Mouse (Mus musculus): Measurements from ENCODE around the gene Hint1. TPM values are rescaled to one million over a fixed set of nuclear protein-coding genes. Genes with fewer than 3 reads are reported as not detected.
"Not testable (repeated sequence)": the region's sequence is repeated elsewhere in the genome, so short reads cannot be mapped to it uniquely, and the experiment has no call there.

Hint1 gene
- polyA plus RNA-seq, 1 experiment from 2014 or later: 519 TPM

DNA sequence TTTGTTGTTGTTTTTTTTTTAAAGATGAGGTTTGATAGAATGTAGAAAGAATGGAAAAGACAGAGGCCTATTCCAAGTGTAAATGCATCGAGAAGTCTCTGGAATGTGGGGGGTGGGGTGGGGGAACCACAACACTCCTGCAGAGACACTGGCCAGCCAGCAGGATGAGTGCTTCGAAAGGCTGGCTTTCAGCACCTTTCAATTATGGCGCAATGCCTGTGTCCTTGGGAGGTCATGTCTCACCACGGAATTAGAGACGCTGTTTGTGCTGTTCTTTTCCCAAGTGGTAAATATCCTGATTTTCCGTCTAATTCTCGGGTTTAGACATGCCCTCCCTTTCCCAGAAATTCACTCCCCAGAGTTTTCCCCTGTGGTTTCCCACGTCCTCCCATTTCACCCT, 16.5 kb downstream of the Hint1 start:
- Histone ChIP-seq H3K27ac (no peak overlapping the region), H3K27me3 (no peaks in the 10 kb centered on the region), H3K4me3 (replicated peaks) (no peak overlapping the region), H3K36me3 (no peaks in the 10 kb centered on the region), H3K4me2 (no peak overlapping the region), H3K9me3 (replicated peaks) (no peaks in the 10 kb centered on the region), H3K4me1 (replicated peaks) (peaks cover 19% of the 10 kb centered on the region), H3K9ac (no peak overlapping the region)
- WGBS (ENCODE audit: insufficient replicate concordance): 52% methylated on average over 8 of the region's 8 CpGs
- DNase-seq (no peak), ATAC-seq (ENCODE audit: low read depth) (no peak)

DNA sequence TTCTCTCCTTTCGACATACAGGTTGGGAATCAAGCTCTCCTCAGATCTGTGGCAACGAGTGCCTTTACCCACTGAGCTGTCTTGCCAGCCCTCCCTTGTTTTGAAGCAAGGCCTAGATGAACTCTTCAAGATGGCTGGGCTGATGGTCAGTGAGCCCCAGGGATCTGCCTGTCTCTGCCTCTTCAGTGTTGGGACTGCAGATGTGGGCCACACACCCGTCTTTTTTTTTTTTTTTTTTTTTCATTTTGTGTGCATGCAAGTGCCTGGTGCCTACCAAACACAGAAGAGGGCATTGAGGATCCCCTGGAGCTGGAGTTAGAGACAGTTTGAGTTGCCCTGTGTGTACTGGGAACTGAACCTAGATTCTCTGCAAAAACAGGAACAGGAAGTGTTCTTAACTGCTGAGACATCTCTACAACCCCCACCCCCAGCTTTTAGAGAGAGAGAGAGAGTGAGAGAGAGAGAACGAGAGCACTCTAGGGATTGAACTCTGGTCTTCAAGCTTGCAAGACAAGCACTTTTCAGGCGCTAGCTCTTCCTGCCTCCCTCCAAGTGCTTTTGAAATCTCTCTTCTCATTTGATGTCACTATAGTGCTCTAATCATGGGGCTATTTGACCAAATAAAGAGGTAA, 18.1 kb downstream of the Hint1 start:
- no peak for ATAC-seq (ENCODE audit: low read depth)
- Histone ChIP-seq H3K4me1 (replicated peaks) (peaks cover 19% of the 10 kb centered on the region), H3K27ac (peak overlapping the region; percentile 59)

DNA sequence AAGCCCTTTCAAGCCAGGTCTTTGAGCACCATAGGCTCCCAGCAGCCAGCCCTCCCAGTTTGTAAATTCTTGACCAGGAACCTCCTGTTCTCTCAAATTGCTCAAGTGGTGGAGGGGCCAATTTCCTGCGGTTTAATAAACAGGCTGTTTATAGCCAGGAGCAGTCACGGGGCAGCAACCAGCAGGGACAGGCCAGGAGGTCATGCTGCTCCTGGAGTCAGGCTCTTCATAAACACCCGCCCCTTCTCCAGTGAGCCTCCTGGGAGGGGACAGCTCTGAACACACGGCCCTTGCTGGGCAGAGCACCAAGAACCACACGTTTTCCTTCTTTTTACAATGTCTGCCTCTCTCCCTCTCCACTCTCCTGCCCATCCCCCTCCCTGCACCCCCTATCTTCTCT, 18.8 kb downstream of the Hint1 start:
- no peaks in the 10 kb centered on the region for H3K27me3 ChIP-seq
- peaks cover 15% of the 10 kb centered on the region for H3K4me1 ChIP-seq (replicated peaks)
- no peak overlapping the region for H3K4me3 ChIP-seq (replicated peaks)
- ATAC-seq (ENCODE audit: low read depth): peak; percentile 26; the same call in 1 of the 2 replicates
- 24% methylated on average over 5 of the region's 5 CpGs for WGBS (ENCODE audit: insufficient replicate concordance)
- no peak overlapping the region for H3K4me2 ChIP-seq
- H3K27ac ChIP-seq: peak overlapping the region; percentile 59
- no peaks in the 10 kb centered on the region for H3K36me3 ChIP-seq
- H3K9me3 ChIP-seq (replicated peaks): no peaks in the 10 kb centered on the region
- DNase-seq: no peak
- H3K9ac ChIP-seq: no peak overlapping the region

More for the DNA sequence above, 18.1 kb downstream of the Hint1 start:
- Histone ChIP-seq H3K9me3 (replicated peaks) (no peaks in the 10 kb centered on the region), H3K4me3 (replicated peaks) (no peak overlapping the region), H3K27me3 (no peaks in the 10 kb centered on the region), H3K4me2 (no peak overlapping the region), H3K36me3 (no peaks in the 10 kb centered on the region), H3K9ac (no peak overlapping the region)
- WGBS (ENCODE audit: insufficient replicate concordance): 44% methylated on average over 5 of the region's 5 CpGs
- no peak for DNase-seq

DNA sequence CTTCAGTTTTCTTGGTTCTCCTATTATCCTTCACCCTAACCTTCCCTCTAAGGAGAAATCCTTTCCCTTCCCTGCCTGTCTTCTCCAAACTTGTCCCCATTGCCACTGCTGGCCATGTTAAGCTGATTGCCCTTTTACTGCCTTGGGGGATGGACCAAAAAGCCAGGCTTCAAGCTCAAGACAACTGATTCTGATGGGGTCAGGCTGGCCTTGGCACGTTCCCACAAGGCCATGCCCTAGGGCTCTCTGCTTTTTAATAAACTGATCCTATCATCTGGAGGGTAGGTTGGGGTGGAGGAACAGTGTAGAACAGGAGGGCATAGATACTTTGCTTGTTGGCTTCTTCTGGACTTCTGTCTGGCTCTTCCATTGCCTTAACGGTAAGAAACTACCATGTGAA, 19.2 kb downstream of the Hint1 start:
- no peak for DNase-seq
- no peak overlapping the region for H3K9ac ChIP-seq
- no peaks in the 10 kb centered on the region for H3K27me3 ChIP-seq

DNA sequence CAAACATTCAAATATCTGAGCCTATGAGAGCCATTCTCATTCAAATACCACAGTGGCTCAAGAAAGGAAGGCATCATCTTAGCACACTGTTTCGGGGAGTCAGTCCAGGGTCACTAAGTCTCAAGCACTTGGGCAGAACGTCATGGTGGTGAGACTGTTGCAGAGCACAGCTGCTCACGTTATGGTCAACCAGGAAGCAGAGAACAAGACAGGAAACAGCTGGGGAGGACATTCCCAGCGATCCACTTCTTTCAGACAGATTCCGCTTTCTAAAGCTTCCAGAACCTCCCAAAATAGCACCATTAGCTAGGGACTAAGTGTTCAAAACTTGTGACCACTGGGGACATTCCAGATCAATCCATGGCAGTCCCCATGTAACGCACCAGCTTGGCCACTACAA, 21.7 kb downstream of the Hint1 start:
- Histone ChIP-seq H3K27me3 (no peaks in the 10 kb centered on the region), H3K36me3 (no peaks in the 10 kb centered on the region), H3K27ac (no peak overlapping the region), H3K4me1 (replicated peaks) (peaks cover 3% of the 10 kb centered on the region; the same call in 1 of the 2 replicates), H3K9me3 (replicated peaks) (no peaks in the 10 kb centered on the region), H3K4me3 (replicated peaks) (no peak overlapping the region), H3K9ac (no peak overlapping the region), H3K4me2 (no peak overlapping the region)
- DNase-seq (no peak), ATAC-seq (ENCODE audit: low read depth) (no peak)
- WGBS (ENCODE audit: insufficient replicate concordance): 53% methylated on average over 6 of the region's 6 CpGs

More for the DNA sequence above, 19.2 kb downstream of the Hint1 start:
- Histone ChIP-seq H3K4me1 (replicated peaks) (peaks cover 12% of the 10 kb centered on the region), H3K4me2 (no peak overlapping the region), H3K36me3 (no peaks in the 10 kb centered on the region), H3K9me3 (replicated peaks) (no peaks in the 10 kb centered on the region), H3K27ac (0 out of 2 replicates have a peak overlapping the region, but pooled peaks have one; percentile 9), H3K4me3 (replicated peaks) (no peak overlapping the region)
- WGBS (ENCODE audit: insufficient replicate concordance): 70% methylated on average over 2 of the region's 2 CpGs
- ATAC-seq (ENCODE audit: low read depth): no peak

DNA sequence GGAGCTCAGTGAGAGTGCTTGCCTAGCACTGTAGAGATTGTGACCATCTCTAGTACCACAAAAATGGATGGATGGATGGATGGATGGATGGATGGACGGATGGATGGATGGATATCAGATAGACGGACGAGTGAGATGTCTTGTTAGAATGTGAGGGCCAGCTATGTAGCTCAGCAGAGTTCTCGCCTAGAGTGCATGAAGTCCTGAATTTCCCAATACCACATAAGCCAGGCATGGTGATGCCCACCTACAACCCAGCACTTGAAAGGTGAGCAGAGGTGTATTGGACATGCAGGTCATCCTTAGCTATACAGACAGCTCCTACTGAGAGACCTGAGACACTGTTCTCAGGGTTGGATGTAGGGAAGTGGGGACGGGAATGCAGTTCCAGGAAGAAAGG, 25.2 kb downstream of the Hint1 start:
- no peaks in the 10 kb centered on the region for H3K9me3 ChIP-seq (replicated peaks)
- H3K27me3 ChIP-seq: no peaks in the 10 kb centered on the region
- no peak overlapping the region for H3K4me3 ChIP-seq (replicated peaks)
- ATAC-seq (ENCODE audit: low read depth) (no peak), DNase-seq (no peak)
- no peak overlapping the region for H3K4me2 ChIP-seq
- H3K9ac ChIP-seq: no peak overlapping the region
- 64% methylated on average over 5 of the region's 5 CpGs for WGBS (ENCODE audit: insufficient replicate concordance)
- no peaks in the 10 kb centered on the region for H3K36me3 ChIP-seq
- H3K4me1 ChIP-seq (replicated peaks): no peaks in the 10 kb centered on the region
- H3K27ac ChIP-seq: no peak overlapping the region

DNA sequence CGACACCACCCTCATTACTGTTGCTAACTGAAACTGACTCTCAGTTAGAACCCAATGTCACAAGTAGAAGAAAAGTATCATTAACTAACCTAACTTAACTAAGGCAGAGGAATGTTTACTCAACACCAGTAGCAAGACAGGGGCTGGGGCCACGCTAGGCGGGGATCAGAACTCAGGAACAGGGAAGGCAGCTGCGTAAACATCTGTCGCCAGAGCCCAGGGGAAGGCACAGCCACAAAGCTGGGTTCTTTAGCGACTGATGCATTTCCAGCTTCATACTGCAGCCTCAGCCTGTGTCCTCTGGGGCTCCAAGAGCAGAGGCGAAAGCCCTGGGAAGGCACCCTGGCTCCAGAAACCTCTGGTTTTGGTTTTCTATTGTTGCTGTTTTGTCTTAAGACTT, 25.9 kb downstream of the Hint1 start:
- no peak overlapping the region for H3K4me2 ChIP-seq
- H3K4me1 ChIP-seq (replicated peaks): no peaks in the 10 kb centered on the region
- H3K27me3 ChIP-seq: no peaks in the 10 kb centered on the region
- DNase-seq: no peak
- no peaks in the 10 kb centered on the region for H3K36me3 ChIP-seq
- no peak overlapping the region for H3K4me3 ChIP-seq (replicated peaks)
- H3K27ac ChIP-seq: no peak overlapping the region
- H3K9me3 ChIP-seq (replicated peaks): no peaks in the 10 kb centered on the region
- no peak for ATAC-seq (ENCODE audit: low read depth)
- 64% methylated on average over 7 of the region's 7 CpGs for WGBS (ENCODE audit: insufficient replicate concordance)
- no peak overlapping the region for H3K9ac ChIP-seq

DNA sequence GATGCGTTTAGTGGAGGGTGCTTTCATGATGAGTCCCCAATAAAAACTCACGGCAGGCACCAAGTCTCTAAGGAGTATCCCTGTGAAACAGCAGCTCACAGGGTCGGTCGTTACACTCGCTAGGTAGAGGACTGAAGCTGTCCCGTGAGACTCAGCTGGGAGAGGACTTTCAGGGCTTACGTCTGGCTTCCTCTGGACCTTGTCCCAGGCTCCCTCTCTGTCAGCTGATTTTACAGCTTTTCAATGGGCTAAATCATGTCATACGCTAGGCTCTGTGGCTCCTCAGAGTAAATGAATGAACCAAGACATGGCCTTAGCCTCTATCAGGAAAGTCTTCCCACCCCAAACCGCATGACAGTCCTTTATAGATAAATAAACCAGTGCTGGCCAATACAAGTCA, 28.4 kb downstream of the Hint1 start:
- WGBS (ENCODE audit: insufficient replicate concordance): 74% methylated on average over 9 of the region's 9 CpGs
- H3K4me3 ChIP-seq (replicated peaks): no peak overlapping the region
- no peak for DNase-seq
- no peaks in the 10 kb centered on the region for H3K4me1 ChIP-seq (replicated peaks)
- H3K9ac ChIP-seq: no peak overlapping the region
- ATAC-seq (ENCODE audit: low read depth): no peak
- H3K27me3 ChIP-seq: no peaks in the 10 kb centered on the region
- no peaks in the 10 kb centered on the region for H3K9me3 ChIP-seq (replicated peaks)
- no peak overlapping the region for H3K4me2 ChIP-seq
- no peak overlapping the region for H3K27ac ChIP-seq
- H3K36me3 ChIP-seq: no peaks in the 10 kb centered on the region

DNA sequence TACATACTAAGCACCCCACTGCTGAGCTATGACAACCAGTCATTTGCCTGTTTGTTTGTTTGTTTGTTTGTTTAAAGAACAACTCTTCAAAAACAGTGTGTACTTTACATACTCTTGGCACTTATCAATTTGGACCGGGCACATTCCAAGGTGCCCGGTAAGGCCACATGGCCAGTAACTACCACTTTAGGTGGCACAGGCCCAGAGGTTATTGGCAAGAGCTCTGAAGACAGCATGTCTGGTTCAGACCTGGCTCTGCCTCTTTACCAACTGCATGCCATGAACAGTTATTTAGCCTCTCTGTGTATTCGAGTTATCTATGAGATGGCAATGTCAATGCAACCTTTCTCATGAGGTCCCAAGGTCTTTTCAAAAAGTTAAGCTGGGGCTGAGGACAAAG, 30.5 kb downstream of the Hint1 start:
- H3K27me3 ChIP-seq; H3K9me3 ChIP-seq (replicated peaks); H3K36me3 ChIP-seq; H3K27ac ChIP-seq; DNase-seq; H3K4me2 ChIP-seq; H3K4me3 ChIP-seq (replicated peaks); ATAC-seq (ENCODE audit: low read depth); H3K9ac ChIP-seq; H3K4me1 ChIP-seq (replicated peaks): not testable (repeated sequence)
- 77% methylated on average over 3 of the region's 3 CpGs for WGBS (ENCODE audit: insufficient replicate concordance)

DNA sequence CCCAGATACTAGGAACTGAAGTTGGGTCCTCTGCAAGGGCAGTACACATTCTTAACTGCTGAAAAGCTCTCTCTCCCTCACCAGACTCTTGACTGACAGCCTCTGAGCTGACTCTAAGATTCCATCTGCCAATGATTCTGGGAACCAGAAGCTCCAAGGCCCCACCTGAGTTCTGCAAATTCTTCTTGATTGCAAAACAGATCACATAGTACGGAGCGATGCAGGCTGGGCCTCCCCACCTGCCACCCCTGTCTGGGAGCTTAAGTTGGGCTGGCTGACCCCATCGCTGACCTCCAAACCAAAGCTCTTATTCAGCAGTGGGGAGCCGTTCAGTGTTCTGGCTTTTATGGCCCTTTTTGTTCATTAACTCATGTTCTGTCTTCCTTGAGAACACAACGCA, 31.3 kb downstream of the Hint1 start:
- ATAC-seq (ENCODE audit: low read depth) (no peak), DNase-seq (no peak)
- WGBS (ENCODE audit: insufficient replicate concordance): 73% methylated on average over 5 of the region's 5 CpGs
- peaks cover 8% of the 10 kb centered on the region for H3K27me3 ChIP-seq
- H3K4me2 ChIP-seq: no peak overlapping the region
- H3K27ac ChIP-seq: no peak overlapping the region
- H3K4me3 ChIP-seq (replicated peaks): no peak overlapping the region
- no peaks in the 10 kb centered on the region for H3K36me3 ChIP-seq
- H3K9ac ChIP-seq: no peak overlapping the region
- H3K4me1 ChIP-seq (replicated peaks): no peaks in the 10 kb centered on the region; the same call in 1 of the 2 replicates
- no peaks in the 10 kb centered on the region for H3K9me3 ChIP-seq (replicated peaks)

DNA sequence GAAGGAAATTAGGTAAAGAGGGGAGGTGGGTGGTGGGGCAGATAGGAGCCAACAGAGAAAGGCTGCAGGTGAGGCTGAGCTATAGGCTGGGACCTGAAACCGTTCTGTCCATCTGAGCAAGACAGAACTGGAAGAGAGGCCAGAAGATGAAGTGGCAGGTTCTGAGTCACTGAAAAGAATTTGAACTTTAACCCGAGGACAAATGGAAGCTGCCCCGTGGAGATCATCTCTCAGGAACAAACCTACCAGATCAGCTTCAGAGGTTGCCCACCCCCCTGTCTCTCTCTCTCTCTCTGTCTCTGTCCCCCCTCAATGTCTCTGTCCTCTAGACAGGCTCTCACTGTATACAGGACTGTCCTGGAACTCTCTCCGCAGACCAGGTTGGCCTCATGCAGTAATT, 33.5 kb downstream of the Hint1 start:
- no peak overlapping the region for H3K27ac ChIP-seq
- 54% methylated on average over 4 of the region's 4 CpGs for WGBS (ENCODE audit: insufficient replicate concordance)
- H3K4me1 ChIP-seq (replicated peaks): peaks cover 21% of the 10 kb centered on the region
- DNase-seq (no peak), ATAC-seq (ENCODE audit: low read depth) (no peak)
- H3K9me3 ChIP-seq (replicated peaks): no peaks in the 10 kb centered on the region
- no peak overlapping the region for H3K4me3 ChIP-seq (replicated peaks)
- H3K4me2 ChIP-seq: no peak overlapping the region
- peaks cover 19% of the 10 kb centered on the region for H3K27me3 ChIP-seq
- H3K36me3 ChIP-seq: no peaks in the 10 kb centered on the region
- H3K9ac ChIP-seq: no peak overlapping the region
